Mouse (Mus musculus) brain, embryonic 14.5 days (tissue): ENCODE data around the gene Med24.

Experiments used
- CTCF ChIP-seq: fragments of 200-500 bp; IDR thresholded peaks from 2 replicates; pipeline ENCODE4 v1.5.1; 2012; ENCODE audit warnings: inconsistent platforms, mild to moderate bottlenecking, moderate library complexity, borderline replicate concordance; ENCODE audit not compliant: insufficient read depth, insufficient read length; ENCODE audit errors: extremely low read depth
- POLR2A ChIP-seq: fragments of 200-500 bp; IDR thresholded peaks from 2 replicates; pipeline ENCODE4 v1.6.1; 2012; ENCODE audit warnings: mild to moderate bottlenecking, inconsistent platforms, borderline replicate concordance; ENCODE audit not compliant: poor library complexity, insufficient read depth, insufficient read length, severe bottlenecking; ENCODE audit errors: extremely low read depth

DNA sequence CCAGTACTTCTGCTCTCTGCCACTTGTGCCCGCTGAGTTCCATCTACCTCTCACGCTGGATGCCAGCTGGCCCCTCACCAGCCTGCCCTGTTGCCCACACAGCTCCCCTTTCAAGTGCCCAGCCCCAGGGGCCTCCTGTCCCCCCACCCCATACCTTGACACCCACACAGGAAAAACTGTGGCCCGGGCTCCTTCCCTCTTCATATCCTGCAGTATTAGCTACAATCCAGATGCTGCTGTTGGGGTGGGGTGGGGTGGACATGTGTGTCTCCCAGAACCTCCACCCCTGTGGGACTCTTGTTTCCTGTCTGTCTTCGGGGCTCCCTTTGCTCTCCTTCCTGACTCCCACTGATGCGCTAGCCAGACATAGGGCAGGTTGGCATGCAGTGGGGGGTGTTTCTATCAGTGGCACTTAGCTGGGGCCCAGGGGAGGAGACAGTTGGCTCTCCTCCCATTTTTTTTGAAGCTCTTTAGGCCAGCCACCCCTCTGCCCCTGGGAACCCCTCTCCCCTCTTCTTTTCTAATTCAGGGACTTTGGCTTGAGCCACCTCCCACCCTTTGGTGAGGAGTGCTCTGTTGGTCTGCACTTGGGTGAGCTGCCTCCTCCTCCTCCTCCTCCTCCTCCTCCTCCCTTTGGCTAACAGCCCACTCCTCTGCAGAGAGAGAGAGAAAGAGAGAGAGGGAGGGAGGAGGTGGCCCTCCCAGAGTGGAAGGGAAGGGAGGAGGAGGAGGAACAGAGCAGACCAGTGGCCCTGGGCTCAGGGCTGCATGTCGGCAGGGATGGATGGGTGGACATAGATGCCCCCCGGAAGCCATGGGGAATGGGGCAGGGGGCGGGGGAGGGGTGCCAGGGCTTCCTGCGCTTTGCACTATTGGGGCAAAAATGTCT lies 36.4 kb upstream of the Med24 start:
- TF ChIP-seq CTCF (no peak), POLR2A (no peak)
